Mouse (Mus musculus): ENCODE data around the gene 4930451I11Rik. TPM values are rescaled to one million over a fixed set of nuclear protein-coding genes. Genes with fewer than 3 reads are reported as not detected.

Gene 4930451I11Rik
- polyA plus RNA-seq, 1 experiment from 2014 or later, result not detected

GRCm38 (mm10) chr7:126803751-126804150 lies 27.7 kb downstream of the 4930451I11Rik start:
- no peak for ATAC-seq (ENCODE audit: low FRiP score, low TSS enrichment)
- Histone ChIP-seq H3K27me3 (ENCODE audit: insufficient read depth, low read length) (no peaks in the 10 kb centered on the region), H3K27ac (ENCODE audit: low read length) (no peak overlapping the region), H3K4me3 (ENCODE audit: low read length) (no peak overlapping the region), H3K36me3 (ENCODE audit: insufficient read depth, low read length) (no peaks in the 10 kb centered on the region), H3K4me2 (replicated peaks; ENCODE audit: low read depth, low read length) (no peak overlapping the region), H3K9me3 (ENCODE audit: low read length) (no peaks in the 10 kb centered on the region), H3K4me1 (ENCODE audit: insufficient read depth, low read length) (peaks cover 32% of the 10 kb centered on the region), H3K9ac (replicated peaks; ENCODE audit: low read length) (no peak overlapping the region)

- WGBS, result 88% methylated on average over 6 of the region's 6 CpGs
- Histone ChIP-seq H3K4me1 (ENCODE audit: insufficient read depth, low read length) (peaks cover 27% of the 10 kb centered on the region), H3K4me2 (replicated peaks; ENCODE audit: low read depth, low read length) (no peak overlapping the region), H3K9me3 (ENCODE audit: low read length) (no peaks in the 10 kb centered on the region), H3K9ac (replicated peaks; ENCODE audit: low read length) (no peak overlapping the region), H3K27me3 (ENCODE audit: insufficient read depth, low read length) (no peaks in the 10 kb centered on the region), H3K27ac (ENCODE audit: low read length) (no peak overlapping the region), H3K4me3 (ENCODE audit: low read length) (no peak overlapping the region), H3K36me3 (ENCODE audit: insufficient read depth, low read length) (no peaks in the 10 kb centered on the region)
- ATAC-seq (ENCODE audit: low FRiP score, low TSS enrichment), result no peak
Observed at GRCm38 (mm10) chr7:126803181-126803580, 28.3 kb downstream of the 4930451I11Rik start.

GRCm38 (mm10) chr7:126802134-126802889 lies 29.1 kb downstream of the 4930451I11Rik start:
- Histone ChIP-seq H3K36me3 (ENCODE audit: insufficient read depth, low read length) (peaks cover under 1% of the 10 kb centered on the region; the same call in 1 of the 2 replicates), H3K27ac (ENCODE audit: low read length) (no peak overlapping the region), H3K9me3 (ENCODE audit: low read length) (no peaks in the 10 kb centered on the region), H3K4me2 (replicated peaks; ENCODE audit: low read depth, low read length) (no peak overlapping the region), H3K27me3 (ENCODE audit: insufficient read depth, low read length) (no peaks in the 10 kb centered on the region), H3K9ac (replicated peaks; ENCODE audit: low read length) (no peak overlapping the region), H3K4me1 (ENCODE audit: insufficient read depth, low read length) (peaks cover 24% of the 10 kb centered on the region), H3K4me3 (ENCODE audit: low read length) (no peak overlapping the region)
- ATAC-seq (ENCODE audit: low FRiP score, low TSS enrichment), result no peak
- WGBS, result 63% methylated on average over 11 of the region's 11 CpGs

- H3K9ac ChIP-seq (replicated peaks; ENCODE audit: low read length), result peak overlapping the region; percentile 77; the same call in 1 of the 2 replicates
- no peak overlapping the region for H3K4me2 ChIP-seq (replicated peaks; ENCODE audit: low read depth, low read length)
- no peak overlapping the region for H3K27ac ChIP-seq (ENCODE audit: low read length)
- peaks cover 33% of the 10 kb centered on the region for H3K4me1 ChIP-seq (ENCODE audit: insufficient read depth, low read length)
- no peak overlapping the region for H3K4me3 ChIP-seq (ENCODE audit: low read length)
- WGBS, result 92% methylated on average over 16 of the region's 16 CpGs
- no peaks in the 10 kb centered on the region for H3K27me3 ChIP-seq (ENCODE audit: insufficient read depth, low read length)
- ATAC-seq (ENCODE audit: low FRiP score, low TSS enrichment), result no peak
- peaks cover 13% of the 10 kb centered on the region for H3K36me3 ChIP-seq (ENCODE audit: insufficient read depth, low read length)
- no peaks in the 10 kb centered on the region for H3K9me3 ChIP-seq (ENCODE audit: low read length)
Observed at GRCm38 (mm10) chr7:126801057-126801422, 30.4 kb downstream of the 4930451I11Rik start.

- 42% methylated on average over 5 of the region's 5 CpGs for WGBS
- peak overlapping the region; percentile 81 for H3K4me2 ChIP-seq (replicated peaks; ENCODE audit: low read depth, low read length)
- peak overlapping the region; percentile 89 for H3K4me3 ChIP-seq (ENCODE audit: low read length)
- peak overlapping the region; percentile 97 for H3K27ac ChIP-seq (ENCODE audit: low read length)
- no peak for ATAC-seq (ENCODE audit: low FRiP score, low TSS enrichment)
- H3K36me3 ChIP-seq (ENCODE audit: insufficient read depth, low read length), result peaks cover 19% of the 10 kb centered on the region
- peak overlapping the region; percentile 77 for H3K9ac ChIP-seq (replicated peaks; ENCODE audit: low read length)
- H3K27me3 ChIP-seq (ENCODE audit: insufficient read depth, low read length), result no peaks in the 10 kb centered on the region
- H3K4me1 ChIP-seq (ENCODE audit: insufficient read depth, low read length), result peaks cover 33% of the 10 kb centered on the region
- H3K9me3 ChIP-seq (ENCODE audit: low read length), result no peaks in the 10 kb centered on the region
Observed at GRCm38 (mm10) chr7:126800269-126801056, 31.0 kb downstream of the 4930451I11Rik start.

- Histone ChIP-seq H3K9ac (replicated peaks; ENCODE audit: low read length) (peak overlapping the region; percentile 77), H3K9me3 (ENCODE audit: low read length) (no peaks in the 10 kb centered on the region), H3K27ac (ENCODE audit: low read length) (peak overlapping the region; percentile 97), H3K36me3 (ENCODE audit: insufficient read depth, low read length) (peaks cover 27% of the 10 kb centered on the region), H3K4me3 (ENCODE audit: low read length) (peak overlapping the region; percentile 89), H3K4me1 (ENCODE audit: insufficient read depth, low read length) (peaks cover 36% of the 10 kb centered on the region), H3K4me2 (replicated peaks; ENCODE audit: low read depth, low read length) (peak overlapping the region; percentile 81), H3K27me3 (ENCODE audit: insufficient read depth, low read length) (no peaks in the 10 kb centered on the region)
- peak; percentile 90 for ATAC-seq (ENCODE audit: low FRiP score, low TSS enrichment)
- under 1% methylated on average over 36 of the region's 38 CpGs for WGBS
Observed at GRCm38 (mm10) chr7:126799468-126800268, 31.8 kb downstream of the 4930451I11Rik start.

- Histone ChIP-seq H3K9me3 (ENCODE audit: low read length) (no peaks in the 10 kb centered on the region), H3K4me3 (ENCODE audit: low read length) (peak overlapping the region; percentile 89), H3K4me2 (replicated peaks; ENCODE audit: low read depth, low read length) (peak overlapping the region; percentile 81), H3K9ac (replicated peaks; ENCODE audit: low read length) (peak overlapping the region; percentile 91), H3K27me3 (ENCODE audit: insufficient read depth, low read length) (no peaks in the 10 kb centered on the region), H3K36me3 (ENCODE audit: insufficient read depth, low read length) (peaks cover 33% of the 10 kb centered on the region), H3K27ac (ENCODE audit: low read length) (peak overlapping the region; percentile 97), H3K4me1 (ENCODE audit: insufficient read depth, low read length) (peaks cover 40% of the 10 kb centered on the region)
- peak; percentile 96 for ATAC-seq (ENCODE audit: low FRiP score, low TSS enrichment)
- under 1% methylated on average over 30 of the region's 36 CpGs for WGBS
Observed at GRCm38 (mm10) chr7:126799050-126799467, 32.4 kb downstream of the 4930451I11Rik start.

- under 1% methylated on average over 40 of the region's 40 CpGs for WGBS
- peak overlapping the region; percentile 89 for H3K4me3 ChIP-seq (ENCODE audit: low read length)
- H3K36me3 ChIP-seq (ENCODE audit: insufficient read depth, low read length), result peaks cover 35% of the 10 kb centered on the region
- no peaks in the 10 kb centered on the region for H3K27me3 ChIP-seq (ENCODE audit: insufficient read depth, low read length)
- H3K9me3 ChIP-seq (ENCODE audit: low read length), result no peaks in the 10 kb centered on the region
- no peak for ATAC-seq (ENCODE audit: low FRiP score, low TSS enrichment)
- peak overlapping the region; percentile 92 for H3K27ac ChIP-seq (ENCODE audit: low read length)
- peaks cover 40% of the 10 kb centered on the region for H3K4me1 ChIP-seq (ENCODE audit: insufficient read depth, low read length)
- peak overlapping the region; percentile 91 for H3K9ac ChIP-seq (replicated peaks; ENCODE audit: low read length)
- peak overlapping the region; percentile 81 for H3K4me2 ChIP-seq (replicated peaks; ENCODE audit: low read depth, low read length)
Observed at GRCm38 (mm10) chr7:126798127-126799049, 33.1 kb downstream of the 4930451I11Rik start.
